18 mouse cellular contexts compared by ENCODE assay signal in genomic region chr10:94142427-94142826, GRCm38 (mm10).
"Had no signal": no experiment of that assay in that cellular context is flagged by ENCODE, and none has a peak within 500 bp of the region (broad histone marks: within the 10 kb centered on the region; RNA-seq: fewer than 3 reads in every experiment).

No protein-coding gene starts in this region.

- H3K4me3 ChIP-seq: layer of hippocampus, adult 2 months; limb, embryonic 10.5 days; limb, embryonic 13.5 days; lung, embryonic 15.5 days; megakaryocyte, embryonic 14.5 days; midbrain, embryonic 10.5 days; midbrain, embryonic 13.5 days had no signal

- H3K27ac ChIP-seq: layer of hippocampus, adult 2 months; limb, embryonic 10.5 days; limb, embryonic 13.5 days; liver, embryonic 14.5 days; lung, embryonic 15.5 days; midbrain, embryonic 10.5 days; midbrain, embryonic 13.5 days had no signal

- ATAC-seq: liver, postnatal 0 days; midbrain, embryonic 13.5 days had no signal

- DNase-seq: kidney, adult 11 months; kidney, adult 9 months; kidney, postnatal 14 days; layer of hippocampus, adult 9-11 months; liver; liver, postnatal 0 days; lung, postnatal 10 days; lung, postnatal 4 days; thymus, adult 18-20 months; thymus, postnatal 36 days had no signal
